Mouse (Mus musculus): ENCODE data around the gene Zbtb20. TPM values are rescaled to one million over a fixed set of nuclear protein-coding genes. Genes with fewer than 3 reads are reported as not detected.

The Zbtb20 gene
- polyA plus RNA-seq, 2 experiments: 0.40 to 2.2 TPM

GRCm38 (mm10) chr16:43662124-43663004 is 786.7 kb downstream of the Zbtb20 start:
- Histone ChIP-seq H3K4me1 (replicated peaks; ENCODE audit: control insufficient read depth in 2 of 2, insufficient read depth in 2 of 2, low read length in 1 of 2) (no peaks in the 10 kb centered on the region), H3K4me2 (ENCODE audit: low read depth) (no peak overlapping the region), H3K9ac (replicated peaks) (no peak overlapping the region), H3K4me3 (ENCODE audit: insufficient read depth in 1 of 2, low read depth in 2 of 2, low read length in 2 of 2) (no peak overlapping the region), H3K27me3 (ENCODE audit: control insufficient read depth, insufficient read depth, low read length) (no peaks in the 10 kb centered on the region), H3K36me3 (replicated peaks; ENCODE audit: control insufficient read depth, insufficient read depth, low read depth) (no peaks in the 10 kb centered on the region), H3K9me3 (ENCODE audit: control insufficient read depth, low read length) (no peaks in the 10 kb centered on the region), H3K27ac (no peak overlapping the region)
- 61% methylated on average over 10 of the region's 10 CpGs for WGBS (ENCODE audit: insufficient replicate concordance)
- ATAC-seq (ENCODE audit: insufficient read depth) (no peak), DNase-seq (ENCODE audit: low read depth in 3 of 3, low spot score in 3 of 3) (no peak)
- TF ChIP-seq CTCF (IDR thresholded peaks at IDR 0.05; ENCODE audit: low read depth): no peak
- TF ChIP-seq EP300 (IDR thresholded peaks at IDR 0.05; ENCODE audit: low read depth): no peak

GRCm38 (mm10) chr16:43663978-43664579 is 788.4 kb downstream of the Zbtb20 start, which contains the start of gene Tigit:
Tigit (minus strand) TSS chr16:43664146.
- Histone ChIP-seq H3K36me3 (replicated peaks; ENCODE audit: control insufficient read depth, insufficient read depth, low read depth) (no peaks in the 10 kb centered on the region), H3K9ac (replicated peaks) (no peak within 1 kb of the TSS), H3K27ac (no peak within 1 kb of the TSS), H3K4me1 (replicated peaks; ENCODE audit: control insufficient read depth in 2 of 2, insufficient read depth in 2 of 2, low read length in 1 of 2) (no peaks in the 10 kb centered on the region), H3K4me3 (ENCODE audit: insufficient read depth in 1 of 2, low read depth in 2 of 2, low read length in 2 of 2) (no peak within 1 kb of the TSS), H3K27me3 (ENCODE audit: control insufficient read depth, insufficient read depth, low read length) (no peaks in the 10 kb centered on the region), H3K4me2 (ENCODE audit: low read depth) (no peak within 1 kb of the TSS), H3K9me3 (ENCODE audit: control insufficient read depth, low read length) (no peaks in the 10 kb centered on the region)
- WGBS (ENCODE audit: insufficient replicate concordance): 48% methylated on average over 7 of the region's 7 CpGs
- DNase-seq (ENCODE audit: low read depth in 3 of 3, low spot score in 3 of 3) (no peak), ATAC-seq (ENCODE audit: insufficient read depth) (no peak)
- TF ChIP-seq CTCF (IDR thresholded peaks at IDR 0.05; ENCODE audit: low read depth): no peak
- TF ChIP-seq EP300 (IDR thresholded peaks at IDR 0.05; ENCODE audit: low read depth): no peak

- Histone ChIP-seq H3K27me3 (ENCODE audit: control insufficient read depth, insufficient read depth, low read length) (no peaks in the 10 kb centered on the region), H3K4me2 (ENCODE audit: low read depth) (no peak overlapping the region), H3K4me1 (replicated peaks; ENCODE audit: control insufficient read depth in 2 of 2, insufficient read depth in 2 of 2, low read length in 1 of 2) (no peaks in the 10 kb centered on the region), H3K36me3 (replicated peaks; ENCODE audit: control insufficient read depth, insufficient read depth, low read depth) (no peaks in the 10 kb centered on the region), H3K4me3 (ENCODE audit: insufficient read depth in 1 of 2, low read depth in 2 of 2, low read length in 2 of 2) (no peak overlapping the region), H3K9me3 (ENCODE audit: control insufficient read depth, low read length) (no peaks in the 10 kb centered on the region), H3K27ac (no peak overlapping the region), H3K9ac (replicated peaks) (no peak overlapping the region)
- ATAC-seq (ENCODE audit: insufficient read depth): no peak
- no peak for DNase-seq (ENCODE audit: low read depth in 3 of 3, low spot score in 3 of 3)
- no peak for TF ChIP-seq CTCF (IDR thresholded peaks at IDR 0.05; ENCODE audit: low read depth)
- no peak for TF ChIP-seq EP300 (IDR thresholded peaks at IDR 0.05; ENCODE audit: low read depth)
These were observed 789.2 kb downstream of the Zbtb20 start for GRCm38 (mm10) chr16:43664861-43665260.

- TF ChIP-seq CTCF (IDR thresholded peaks at IDR 0.05; ENCODE audit: low read depth) (no peak), EP300 (IDR thresholded peaks at IDR 0.05; ENCODE audit: low read depth) (no peak)
- 66% methylated on average over 3 of the region's 3 CpGs for WGBS (ENCODE audit: insufficient replicate concordance)
- H3K27me3 ChIP-seq (ENCODE audit: control insufficient read depth, insufficient read depth, low read length): no peaks in the 10 kb centered on the region
- DNase-seq (ENCODE audit: low read depth in 3 of 3, low spot score in 3 of 3) (no peak), ATAC-seq (ENCODE audit: insufficient read depth) (no peak)
- H3K4me1 ChIP-seq (replicated peaks; ENCODE audit: control insufficient read depth in 2 of 2, insufficient read depth in 2 of 2, low read length in 1 of 2): no peaks in the 10 kb centered on the region
- no peak overlapping the region for H3K27ac ChIP-seq
- no peaks in the 10 kb centered on the region for H3K9me3 ChIP-seq (ENCODE audit: control insufficient read depth, low read length)
- no peak overlapping the region for H3K4me3 ChIP-seq (ENCODE audit: insufficient read depth in 1 of 2, low read depth in 2 of 2, low read length in 2 of 2)
- H3K36me3 ChIP-seq (replicated peaks; ENCODE audit: control insufficient read depth, insufficient read depth, low read depth): no peaks in the 10 kb centered on the region
- H3K4me2 ChIP-seq (ENCODE audit: low read depth): no peak overlapping the region
- H3K9ac ChIP-seq (replicated peaks): no peak overlapping the region
These were observed 792.6 kb downstream of the Zbtb20 start for GRCm38 (mm10) chr16:43668294-43668693.

- Histone ChIP-seq H3K9ac (replicated peaks) (no peak overlapping the region), H3K27me3 (ENCODE audit: control insufficient read depth, insufficient read depth, low read length) (no peaks in the 10 kb centered on the region), H3K36me3 (replicated peaks; ENCODE audit: control insufficient read depth, insufficient read depth, low read depth) (no peaks in the 10 kb centered on the region), H3K4me2 (ENCODE audit: low read depth) (no peak overlapping the region), H3K4me3 (ENCODE audit: insufficient read depth in 1 of 2, low read depth in 2 of 2, low read length in 2 of 2) (no peak overlapping the region), H3K9me3 (ENCODE audit: control insufficient read depth, low read length) (no peaks in the 10 kb centered on the region), H3K4me1 (replicated peaks; ENCODE audit: control insufficient read depth in 2 of 2, insufficient read depth in 2 of 2, low read length in 1 of 2) (no peaks in the 10 kb centered on the region), H3K27ac (no peak overlapping the region)
- TF ChIP-seq CTCF (IDR thresholded peaks at IDR 0.05; ENCODE audit: low read depth) (no peak), EP300 (IDR thresholded peaks at IDR 0.05; ENCODE audit: low read depth) (no peak)
- 60% methylated on average over 1 of the region's 1 CpGs for WGBS (ENCODE audit: insufficient replicate concordance)
- no peak for ATAC-seq (ENCODE audit: insufficient read depth)
- no peak for DNase-seq (ENCODE audit: low read depth in 3 of 3, low spot score in 3 of 3)
These were observed 796.3 kb downstream of the Zbtb20 start for GRCm38 (mm10) chr16:43671972-43672371.

All from liver, embryonic 14.5 days (tissue).